Mouse (Mus musculus) erythroblast, embryonic 14.5 days (primary cell): ENCODE measurements around the gene B4galnt3. TPM values are rescaled to one million over a fixed set of nuclear protein-coding genes. Genes with fewer than 3 reads are reported as not detected.
A peak's percentile ranks its signal among the peaks of the same experiment; 100 is the strongest.

ENCODE experiments used
- H3K27me3 ChIP-seq: 2 replicates; pipeline ENCODE4 v1.6.1; 2012; ENCODE audit warnings: inconsistent platforms; ENCODE audit not compliant: control insufficient read depth
- H3K36me3 ChIP-seq: 2 replicates; pipeline ENCODE4 v1.6.1; 2012; ENCODE audit warnings: mild to moderate bottlenecking, inconsistent platforms; ENCODE audit not compliant: control insufficient read depth
- H3K4me1 ChIP-seq: 2 replicates; pipeline ENCODE4 v1.6.1; 2012; ENCODE audit warnings: inconsistent platforms; ENCODE audit not compliant: control insufficient read depth
- H3K4me3 ChIP-seq: replicated peaks from 2 replicates; pipeline ENCODE3; 2012; ENCODE audit warnings: moderate library complexity, mild to moderate bottlenecking, inconsistent platforms
- H3K9me3 ChIP-seq: 2 replicates; pipeline ENCODE4 v1.6.1; 2012; ENCODE audit warnings: low read length, inconsistent platforms, mixed read lengths; ENCODE audit not compliant: control insufficient read depth
- GATA1 ChIP-seq: IDR thresholded peaks from 2 replicates; pipeline ENCODE4 v1.6.1; 2012; ENCODE audit warnings: low read length, inconsistent platforms, mixed read lengths
- TAL1 ChIP-seq: IDR thresholded peaks from 3 replicates; pipeline ENCODE4 v1.6.1; 2012; ENCODE audit warnings: low read length, inconsistent platforms, mixed read lengths
- polyA plus RNA-seq: library from polyadenylated mRNA; stranded (reverse); fragments of >175 nt; gene quantifications from 2 replicates; pipeline ENCODE4 v1.2.3, GENCODE M21; 2012

The B4galnt3 gene
- polyA plus RNA-seq, 1 experiment, result 0.07 TPM

- no peak for TF ChIP-seq TAL1
- no peak for TF ChIP-seq GATA1
- Histone ChIP-seq H3K4me1 (peaks cover 81% of the 10 kb centered on the region), H3K9me3 (no peaks in the 10 kb centered on the region), H3K4me3 (no peak overlapping the region), H3K36me3 (no peaks in the 10 kb centered on the region; the same call in 1 of the 2 replicates), H3K27me3 (peaks cover 34% of the 10 kb centered on the region)
These were observed 108.6 kb downstream of the B4galnt3 start for GRCm38 (mm10) chr6:120185756-120186155.

GRCm38 (mm10) chr6:120185012-120185730 is 109.2 kb downstream of the B4galnt3 start:
- Histone ChIP-seq H3K9me3 (no peaks in the 10 kb centered on the region), H3K4me1 (peaks cover 81% of the 10 kb centered on the region), H3K36me3 (no peaks in the 10 kb centered on the region; the same call in 1 of the 2 replicates), H3K4me3 (no peak overlapping the region), H3K27me3 (peaks cover 34% of the 10 kb centered on the region)
- TF ChIP-seq TAL1, result no peak
- TF ChIP-seq GATA1, result no peak

DNA sequence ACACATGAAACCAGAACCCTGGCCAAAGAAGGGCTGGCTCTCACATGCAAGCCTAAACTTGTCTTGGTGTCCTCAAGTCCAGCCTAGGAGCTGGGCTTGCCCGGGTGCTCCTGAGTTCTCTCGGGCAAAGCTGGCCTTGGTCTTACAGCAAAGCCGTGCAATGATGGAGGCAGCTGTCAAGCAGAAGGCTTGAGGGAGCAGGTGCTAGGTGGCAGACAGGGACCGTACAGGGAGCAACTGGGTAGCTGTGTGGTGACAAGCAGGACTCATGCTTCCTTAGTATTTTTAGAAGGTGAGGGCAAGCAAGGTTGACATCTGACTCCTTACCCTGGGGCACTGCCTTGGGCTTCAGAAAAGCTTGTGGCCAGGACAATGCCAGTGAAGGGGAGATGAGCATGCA is 110.6 kb downstream of the B4galnt3 start:
- no peaks in the 10 kb centered on the region for H3K9me3 ChIP-seq
- H3K4me3 ChIP-seq, result no peak overlapping the region
- H3K4me1 ChIP-seq, result peaks cover 81% of the 10 kb centered on the region
- peaks cover 3% of the 10 kb centered on the region; the same call in 1 of the 2 replicates for H3K36me3 ChIP-seq
- TF ChIP-seq TAL1, result no peak
- no peak for TF ChIP-seq GATA1
- H3K27me3 ChIP-seq, result peaks cover 31% of the 10 kb centered on the region

- Histone ChIP-seq H3K9me3 (no peaks in the 10 kb centered on the region), H3K27me3 (peaks cover 16% of the 10 kb centered on the region), H3K4me3 (no peak overlapping the region), H3K4me1 (peaks cover 80% of the 10 kb centered on the region), H3K36me3 (peaks cover 11% of the 10 kb centered on the region)
- TF ChIP-seq GATA1 (no peak), TAL1 (no peak)
These were observed 112.2 kb downstream of the B4galnt3 start for GRCm38 (mm10) chr6:120182160-120182559.

- no peaks in the 10 kb centered on the region; the same call in 1 of the 2 replicates for H3K27me3 ChIP-seq
- H3K4me3 ChIP-seq, result no peak overlapping the region
- H3K9me3 ChIP-seq, result no peaks in the 10 kb centered on the region
- peaks cover 81% of the 10 kb centered on the region for H3K4me1 ChIP-seq
- peaks cover 21% of the 10 kb centered on the region for H3K36me3 ChIP-seq
- no peak for TF ChIP-seq GATA1
- TF ChIP-seq TAL1, result no peak
These were observed 113.9 kb downstream of the B4galnt3 start for GRCm38 (mm10) chr6:120180492-120180891.

DNA sequence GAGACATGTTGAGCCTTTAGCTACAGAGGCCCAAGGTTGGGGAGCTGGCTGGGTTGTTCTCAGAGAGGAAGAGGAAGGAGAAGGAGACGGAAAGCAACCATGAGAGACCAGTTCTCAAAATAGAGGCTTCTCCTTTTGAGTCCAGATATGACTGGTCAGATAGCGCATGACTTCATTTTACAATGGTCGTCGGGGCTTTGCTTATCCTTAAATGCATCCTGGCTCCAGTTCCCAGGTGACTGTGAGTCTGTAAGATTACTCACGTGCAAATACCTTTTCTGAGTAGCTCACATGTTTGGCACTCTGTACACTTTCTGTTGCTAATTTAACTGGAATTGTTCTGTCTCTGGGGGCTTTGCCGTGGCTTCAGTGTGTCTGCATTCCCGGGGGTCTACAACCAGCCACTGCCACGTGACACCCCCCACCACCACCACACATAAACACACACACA is 114.6 kb downstream of the B4galnt3 start:
- Histone ChIP-seq H3K4me1 (peaks cover 81% of the 10 kb centered on the region), H3K9me3 (no peaks in the 10 kb centered on the region), H3K4me3 (no peak overlapping the region), H3K27me3 (no peaks in the 10 kb centered on the region), H3K36me3 (peaks cover 22% of the 10 kb centered on the region)
- TF ChIP-seq GATA1, result no peak
- no peak for TF ChIP-seq TAL1

- no peaks in the 10 kb centered on the region for H3K9me3 ChIP-seq
- no peaks in the 10 kb centered on the region for H3K27me3 ChIP-seq
- H3K4me1 ChIP-seq, result peaks cover 85% of the 10 kb centered on the region
- peaks cover 22% of the 10 kb centered on the region for H3K36me3 ChIP-seq
- H3K4me3 ChIP-seq, result peak overlapping the region; percentile 28
- TF ChIP-seq TAL1, result no peak
- no peak for TF ChIP-seq GATA1
These were observed 115.2 kb downstream of the B4galnt3 start for GRCm38 (mm10) chr6:120179044-120179755.

DNA sequence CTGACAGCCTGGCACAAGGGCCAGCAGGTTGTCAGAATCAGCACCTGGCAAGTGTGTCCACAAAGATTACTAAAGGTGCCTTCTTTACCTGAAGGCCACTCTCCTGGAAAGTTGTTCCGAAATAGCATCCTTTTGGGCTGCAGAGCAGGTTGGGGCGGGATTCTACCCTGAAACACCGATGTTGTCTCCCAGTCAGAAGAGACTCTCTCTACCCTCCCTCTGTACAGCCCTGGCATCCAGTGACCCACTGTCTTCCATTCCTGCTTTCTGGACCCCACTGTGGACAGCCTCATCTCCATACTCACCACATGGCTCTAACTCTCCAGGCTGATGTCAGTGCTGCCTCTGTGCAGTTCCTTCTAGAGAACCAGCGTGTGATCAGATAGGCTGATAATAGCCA is 118.7 kb downstream of the B4galnt3 start:
- Histone ChIP-seq H3K9me3 (no peaks in the 10 kb centered on the region), H3K4me1 (peaks cover 92% of the 10 kb centered on the region), H3K36me3 (peaks cover 22% of the 10 kb centered on the region), H3K27me3 (peaks cover 9% of the 10 kb centered on the region), H3K4me3 (peak overlapping the region; percentile 17)
- TF ChIP-seq GATA1, result no peak
- no peak for TF ChIP-seq TAL1

- TF ChIP-seq GATA1 (peak; percentile 45; the same call in 1 of the 2 replicates), TAL1 (peak; percentile 92)
- H3K36me3 ChIP-seq, result peaks cover 22% of the 10 kb centered on the region
- H3K9me3 ChIP-seq, result no peaks in the 10 kb centered on the region
These were observed 119.7 kb downstream of the B4galnt3 start for GRCm38 (mm10) chr6:120174602-120175115.

More at GRCm38 (mm10) chr6:120174602-120175115, 119.7 kb downstream of the B4galnt3 start:
- H3K27me3 ChIP-seq, result peaks cover 18% of the 10 kb centered on the region
- H3K4me3 ChIP-seq, result peak overlapping the region; percentile 58
- peaks cover 86% of the 10 kb centered on the region for H3K4me1 ChIP-seq
